Mouse (Mus musculus) adrenal gland, adult 8-10 months (tissue): Measurements from ENCODE around the gene Itgb1bp2. TPM values are rescaled to one million over a fixed set of nuclear protein-coding genes. Genes with fewer than 3 reads are reported as not detected.
A peak's percentile ranks its signal among the peaks of the same experiment; 100 is the strongest.
"Not testable (repeated sequence)": the region's sequence is repeated elsewhere in the genome, so short reads cannot be mapped to it uniquely, and the experiment has no call there.

Experiments used
- DNase-seq: peaks from one replicate; pipeline ENCODE4 v3.0.0; 2022
- total RNA-seq, 4 experiments: library from RNA; stranded (reverse); gene quantifications; 2 replicates each; pipeline ENCODE4 v1.2.4; 2022

The Itgb1bp2 gene
- total RNA-seq = 1 to 10 TPM in 1 of 4 experiments, under 1 TPM in 3; 0.38 to 1.3 (median 0.67) TPM

DNA sequence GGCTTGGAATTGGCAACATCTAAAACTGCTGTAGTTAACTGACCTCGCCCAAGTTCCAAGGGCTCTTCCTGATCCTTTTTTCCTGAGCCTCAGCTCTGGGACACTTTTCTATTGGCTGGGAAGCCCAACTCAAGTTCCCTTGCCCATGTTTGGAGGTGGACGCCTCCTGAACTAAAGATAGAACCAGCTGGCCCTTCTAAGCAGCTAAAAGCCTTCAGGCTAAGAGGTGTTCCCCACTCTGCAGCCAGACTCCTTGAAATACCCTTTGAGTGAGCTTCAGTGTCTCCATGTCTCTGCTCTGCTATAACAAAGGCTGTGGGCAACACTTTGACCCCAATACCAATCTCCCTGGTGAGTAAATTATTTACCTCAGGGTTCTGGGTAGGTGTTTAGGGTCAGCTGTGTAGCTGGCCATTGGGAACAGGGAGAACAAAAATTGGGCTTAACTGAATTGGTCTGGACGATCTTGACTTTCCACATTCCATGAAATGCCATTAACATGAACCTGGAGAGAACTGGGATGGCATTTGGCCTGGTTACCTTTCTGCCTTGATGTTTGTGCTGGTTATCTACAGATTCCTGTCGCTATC lies at the start of gene Itgb1bp2:
Itgb1bp2 (plus strand) TSS at position 203 of the 590 bp plus-strand sequence.
- DNase-seq = no peak

DNA sequence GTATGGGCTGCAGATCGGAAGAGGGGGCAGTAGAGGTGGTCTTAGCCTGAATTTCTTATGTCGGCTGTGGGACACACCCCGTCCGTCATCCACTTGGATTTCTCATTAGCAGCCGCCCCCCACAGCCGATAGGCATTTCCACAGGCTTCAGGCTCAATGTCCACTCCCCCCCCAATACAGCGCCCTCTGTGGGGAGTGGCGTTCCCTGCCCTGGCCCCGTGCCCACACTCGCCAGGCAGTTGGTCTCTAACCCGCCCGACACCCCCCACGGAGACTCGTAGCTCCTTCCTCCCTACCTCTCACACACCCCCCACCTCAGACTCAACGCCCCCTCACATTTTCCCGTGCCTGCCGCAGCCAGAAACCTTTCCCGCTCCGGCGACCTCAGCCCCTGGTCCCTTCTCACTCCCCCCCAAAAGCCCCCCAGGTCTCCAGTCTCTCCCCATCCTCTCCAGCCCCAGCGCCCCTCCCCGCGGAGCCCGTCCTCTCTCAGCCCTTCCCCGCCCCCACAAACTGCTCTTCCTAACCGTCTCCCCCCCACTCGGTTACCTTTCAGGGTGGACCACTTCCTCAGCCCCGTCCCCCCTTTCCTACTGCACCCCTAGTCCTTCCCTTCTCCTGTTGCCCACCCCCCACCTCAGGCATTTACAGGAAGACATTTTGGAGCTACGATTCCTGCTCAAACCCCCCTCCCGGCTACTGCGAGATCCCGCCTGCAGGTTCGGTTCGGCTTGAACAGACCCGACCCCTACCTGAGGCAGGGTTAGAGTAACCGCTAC lies 29.8 kb upstream of the Itgb1bp2 start:
- peak; percentile 31 for DNase-seq

DNA sequence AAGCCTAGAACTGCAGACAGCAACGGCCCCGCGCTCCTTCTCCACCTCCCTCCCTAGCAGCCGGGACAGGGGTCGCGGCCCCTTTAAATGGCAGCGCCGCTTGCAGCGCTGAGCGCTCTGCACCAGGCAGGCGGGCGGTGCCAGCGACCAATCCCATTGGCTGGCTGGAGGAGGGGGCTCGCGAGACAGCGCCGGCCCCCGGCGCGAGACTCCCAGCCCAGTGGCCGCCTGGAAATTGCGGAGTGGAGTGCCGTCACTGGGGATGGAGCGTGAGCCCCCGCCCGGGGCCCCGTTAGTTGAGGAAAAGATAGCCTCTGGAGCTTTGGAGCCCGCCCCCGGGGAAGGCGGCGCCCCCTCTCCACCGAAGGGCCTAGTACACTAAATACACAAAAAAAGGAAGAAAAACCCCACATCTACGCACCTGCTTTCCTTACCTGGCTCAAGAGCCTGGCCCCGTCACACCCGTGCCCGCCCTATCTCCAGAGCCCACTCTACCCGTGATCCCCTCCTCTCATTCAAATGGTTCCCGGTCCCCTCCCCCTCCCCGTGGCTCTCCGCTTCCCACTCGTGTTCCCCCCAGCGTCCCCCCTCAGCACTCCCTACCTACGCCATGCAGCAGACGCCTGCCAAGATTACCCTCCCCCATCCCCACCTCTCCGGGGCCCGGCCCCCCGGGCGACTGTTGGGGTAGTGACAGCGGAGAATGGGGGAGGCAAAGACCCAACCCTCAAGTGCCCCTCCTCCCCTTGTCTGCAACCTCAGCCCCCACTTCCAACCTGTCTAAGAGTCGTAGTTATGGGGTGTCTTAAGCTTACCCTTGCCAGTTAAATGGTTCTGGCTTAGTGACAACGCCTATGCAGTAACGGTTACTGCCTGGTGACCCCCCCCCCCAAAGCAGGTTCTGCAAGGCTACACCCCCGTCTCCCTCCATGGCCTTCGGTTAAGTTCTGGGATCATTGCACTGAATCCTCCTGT lies 28.9 kb upstream of the Itgb1bp2 start:
- DNase-seq = peak; percentile 76

DNA sequence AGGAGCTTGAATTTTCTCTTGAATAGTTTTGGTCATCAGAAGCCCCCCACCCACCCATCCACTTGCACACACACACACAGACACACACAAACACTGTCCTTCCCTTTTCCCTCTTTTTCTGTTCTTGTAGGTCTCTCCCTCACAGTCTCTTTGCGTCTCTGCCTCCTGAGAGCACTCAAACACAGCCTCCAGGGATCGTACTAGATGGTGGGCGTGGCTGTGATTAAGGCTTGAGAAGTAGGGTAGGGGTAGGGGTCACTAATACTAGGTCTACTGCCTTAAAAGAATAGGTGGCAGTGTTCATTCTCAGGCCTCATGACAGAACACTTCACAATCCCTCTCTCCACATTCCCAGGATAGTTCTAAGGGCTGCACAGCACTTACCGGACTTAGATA lies 28.2 kb upstream of the Itgb1bp2 start, which contains the start of gene Zmym3:
Zmym3 (minus strand) TSS at position 150 of the 396 bp plus-strand sequence.
- DNase-seq = no peak

DNA sequence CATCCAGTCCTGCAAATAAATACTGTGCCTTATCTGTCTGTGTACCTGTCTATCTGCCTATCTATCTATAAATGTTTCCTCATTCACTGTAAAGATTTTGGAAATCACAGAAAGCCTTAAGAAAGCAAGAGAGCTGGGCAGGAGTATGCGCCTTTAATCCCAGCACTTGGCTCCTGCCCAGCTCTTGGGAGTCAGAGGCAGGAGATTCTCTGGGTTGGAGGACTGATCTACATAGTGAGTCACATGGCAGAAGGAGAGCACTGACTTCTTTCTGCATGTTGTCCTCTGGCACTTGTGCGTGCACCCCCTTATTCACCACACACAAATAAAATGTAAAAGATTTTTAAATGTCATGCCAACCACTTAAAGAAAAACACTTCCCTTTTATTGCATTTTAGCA lies 25.4 kb upstream of the Itgb1bp2 start:
- DNase-seq = no peak

DNA sequence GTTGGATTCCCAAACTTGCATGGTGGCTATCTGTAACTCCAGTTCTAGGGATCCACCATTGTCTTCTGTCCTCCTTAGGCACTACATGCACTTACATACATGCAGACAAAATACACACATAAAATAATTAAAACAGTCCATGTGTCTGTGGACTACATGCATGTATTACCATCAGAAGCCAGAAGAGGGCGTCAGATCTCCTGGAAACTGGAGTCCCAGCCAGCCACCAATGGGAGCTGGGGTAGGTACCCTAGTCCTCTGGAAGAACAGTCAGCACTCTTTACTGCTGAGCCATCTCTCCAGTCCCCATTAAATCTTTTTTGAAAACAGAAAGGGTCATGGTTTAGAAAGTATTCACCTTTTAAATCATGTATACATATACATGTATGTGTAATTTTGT lies 21.1 kb upstream of the Itgb1bp2 start:
- DNase-seq = no peak

DNA sequence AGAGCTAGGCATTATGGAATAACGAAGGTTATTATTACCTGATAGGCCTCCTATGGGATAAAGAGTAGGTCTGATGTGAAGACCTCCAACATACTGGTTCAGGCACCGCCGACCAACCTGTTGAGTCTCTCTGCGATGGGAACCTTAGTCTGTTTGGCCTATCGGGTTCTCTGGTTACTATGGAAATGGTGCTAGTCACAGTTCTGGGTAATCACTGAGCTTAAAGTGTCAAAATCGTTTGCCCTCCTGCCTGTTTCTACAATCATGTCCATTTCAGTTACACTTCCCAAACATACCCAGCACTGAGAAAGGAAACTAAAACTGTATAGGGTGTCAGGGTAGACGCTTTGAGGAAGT lies 20.1 kb upstream of the Itgb1bp2 start:
- DNase-seq = no peak

DNA sequence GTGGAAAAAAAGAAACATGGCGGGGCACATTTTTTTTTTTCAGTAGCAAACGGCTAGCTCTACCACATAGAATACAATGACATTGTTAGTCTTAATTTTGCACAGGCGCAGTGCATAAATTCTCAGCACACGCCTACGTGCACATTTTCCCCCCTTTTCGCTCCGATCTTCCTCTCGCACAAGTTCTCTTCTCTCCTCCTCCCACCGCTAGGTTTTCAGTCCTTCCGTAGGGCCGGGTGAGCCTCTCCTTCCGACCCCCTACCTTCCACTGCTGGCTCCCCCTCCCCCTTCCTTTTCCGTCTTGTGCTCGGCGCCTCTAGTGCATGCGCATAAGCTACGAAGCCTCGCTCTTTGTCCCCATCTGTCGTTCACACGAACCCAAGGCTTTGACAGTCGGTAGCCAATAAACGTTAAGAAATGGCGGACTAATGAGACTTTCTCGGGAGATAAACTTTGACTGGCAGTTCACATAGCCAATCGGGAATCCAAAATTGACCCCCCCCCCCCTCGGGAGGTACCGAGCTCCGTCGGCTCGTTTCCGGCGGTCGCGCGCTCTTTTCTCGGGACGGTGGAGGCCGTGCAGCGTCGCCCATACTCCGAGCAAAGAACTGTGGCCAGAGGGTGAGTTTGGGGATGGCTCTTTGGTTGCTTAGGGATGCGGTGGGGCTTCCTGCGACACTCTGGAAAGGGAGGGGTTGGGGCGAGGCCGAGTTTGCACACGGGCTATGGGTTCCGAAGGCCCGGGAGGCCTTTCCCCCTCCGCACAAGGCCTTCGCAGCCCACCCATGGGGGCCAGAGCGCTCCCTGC lies 19.5 kb upstream of the Itgb1bp2 start, which contains the start of gene Nono:
Nono (plus strand) TSS at position 177 of the 808 bp plus-strand sequence.
- peak; percentile 82 for DNase-seq

DNA sequence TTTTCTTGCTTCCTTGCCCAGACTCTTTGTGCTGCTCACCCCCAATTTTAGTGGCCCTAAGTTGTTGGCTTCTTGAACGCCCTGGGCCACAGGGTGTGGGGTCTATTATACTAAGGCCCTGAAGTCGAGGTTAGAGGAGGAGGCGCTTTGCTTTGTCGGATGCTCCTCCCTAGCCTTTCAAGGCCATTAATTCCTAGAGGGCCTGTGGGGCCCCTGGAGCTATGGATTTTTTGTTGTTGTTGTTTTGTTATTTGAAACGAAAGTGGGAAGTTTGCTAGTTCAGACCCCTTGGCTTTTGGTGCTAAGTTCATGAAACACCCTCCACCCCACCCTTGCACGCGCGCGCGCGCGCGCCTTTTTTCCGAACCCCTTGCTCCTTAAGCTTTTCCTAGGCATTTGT lies 18.9 kb upstream of the Itgb1bp2 start:
- DNase-seq = no peak

DNA sequence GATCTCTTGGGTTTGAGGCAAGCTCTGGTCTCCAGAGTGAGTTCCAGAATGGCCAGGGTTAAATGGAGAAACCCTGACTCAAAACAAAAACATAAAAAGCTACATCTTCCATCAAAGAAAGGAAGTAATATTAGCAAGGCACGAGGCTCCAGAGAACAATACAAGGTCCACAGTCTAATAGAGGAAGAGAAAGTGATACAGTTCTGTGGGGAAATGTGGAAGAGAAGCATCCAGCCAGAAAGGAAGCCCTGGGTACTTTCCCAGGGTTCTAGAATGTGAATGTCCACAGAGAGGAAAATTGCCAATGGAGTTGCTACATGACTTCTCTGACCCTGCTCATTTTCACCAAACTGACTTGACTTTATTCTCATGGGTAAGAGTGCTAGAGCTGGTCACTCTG lies 2.3 kb downstream of the Itgb1bp2 start:
- DNase-seq = no peak

DNA sequence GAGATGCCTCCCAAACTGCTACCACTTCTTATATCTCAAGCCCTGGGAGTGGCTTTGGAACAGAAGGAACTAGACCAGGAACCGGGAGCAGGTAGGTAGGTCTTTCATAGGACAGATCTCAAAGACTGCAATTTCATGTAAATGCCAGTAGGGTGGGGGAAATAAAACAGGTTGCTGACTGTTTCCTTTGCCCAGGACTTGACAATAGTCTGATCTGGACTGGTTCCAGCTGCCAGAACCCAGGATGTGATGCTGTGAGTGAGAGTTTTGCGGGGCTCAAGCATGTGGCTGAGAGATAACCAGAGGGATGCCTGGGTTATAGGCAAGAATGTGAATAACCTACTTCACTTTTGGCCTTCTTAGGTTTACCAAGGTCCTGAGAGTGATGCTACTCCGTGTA lies 2.7 kb downstream of the Itgb1bp2 start:
- DNase-seq = no peak

DNA sequence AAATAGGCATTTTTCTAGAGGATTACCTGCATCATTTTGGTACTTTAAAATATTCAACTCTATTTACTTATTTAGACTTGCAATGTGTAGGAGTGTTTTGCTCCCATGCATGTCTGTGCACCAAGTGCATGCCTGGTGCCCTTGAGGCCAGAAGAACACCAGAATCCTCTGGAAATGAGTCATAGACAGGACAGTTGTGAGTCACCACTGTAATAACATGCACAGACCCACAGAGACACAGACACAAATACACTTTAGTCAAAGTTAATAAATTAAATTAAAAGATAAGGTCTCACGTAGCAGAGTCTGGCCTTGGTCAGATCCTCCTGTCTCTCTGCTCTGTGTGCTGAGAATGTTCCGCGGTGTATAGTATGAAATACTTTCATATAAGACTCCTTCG lies 23.3 kb downstream of the Itgb1bp2 start:
- DNase-seq = peak; percentile 23

DNA sequence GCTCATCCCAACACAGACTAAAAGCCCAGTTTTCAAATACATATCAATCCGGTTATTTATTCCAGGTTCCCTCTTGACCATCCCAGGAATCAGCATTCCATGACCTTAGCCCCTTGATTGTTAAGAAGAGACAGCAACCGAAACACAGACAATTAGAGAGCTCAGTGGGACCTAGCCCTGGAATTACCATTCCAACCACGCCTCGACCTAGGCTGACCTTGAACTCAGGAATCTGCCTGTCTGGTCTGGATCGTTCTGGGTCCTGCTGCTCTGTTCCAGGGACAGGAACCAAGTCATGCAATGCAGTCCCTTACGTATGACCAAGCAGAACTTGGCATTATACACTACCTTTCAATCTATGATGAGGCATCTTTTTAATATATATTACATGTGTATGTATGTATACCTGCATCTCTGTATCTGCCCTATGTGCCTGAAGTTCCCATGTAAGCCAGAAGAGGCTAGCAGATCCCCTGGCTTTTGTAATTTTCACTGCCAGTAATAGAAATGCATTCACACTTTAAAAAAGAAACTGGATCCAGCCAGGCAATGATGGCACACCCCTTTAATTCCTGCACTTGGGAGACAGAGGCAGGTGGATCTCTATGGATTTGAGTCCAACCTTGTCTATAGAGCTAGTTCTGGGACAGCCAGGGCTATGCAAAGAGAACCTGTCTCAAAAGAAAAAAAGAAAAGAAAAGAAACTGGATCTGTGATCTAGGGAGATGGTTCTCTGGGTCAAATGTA lies 32.9 kb downstream of the Itgb1bp2 start:
- DNase-seq = no peak

DNA sequence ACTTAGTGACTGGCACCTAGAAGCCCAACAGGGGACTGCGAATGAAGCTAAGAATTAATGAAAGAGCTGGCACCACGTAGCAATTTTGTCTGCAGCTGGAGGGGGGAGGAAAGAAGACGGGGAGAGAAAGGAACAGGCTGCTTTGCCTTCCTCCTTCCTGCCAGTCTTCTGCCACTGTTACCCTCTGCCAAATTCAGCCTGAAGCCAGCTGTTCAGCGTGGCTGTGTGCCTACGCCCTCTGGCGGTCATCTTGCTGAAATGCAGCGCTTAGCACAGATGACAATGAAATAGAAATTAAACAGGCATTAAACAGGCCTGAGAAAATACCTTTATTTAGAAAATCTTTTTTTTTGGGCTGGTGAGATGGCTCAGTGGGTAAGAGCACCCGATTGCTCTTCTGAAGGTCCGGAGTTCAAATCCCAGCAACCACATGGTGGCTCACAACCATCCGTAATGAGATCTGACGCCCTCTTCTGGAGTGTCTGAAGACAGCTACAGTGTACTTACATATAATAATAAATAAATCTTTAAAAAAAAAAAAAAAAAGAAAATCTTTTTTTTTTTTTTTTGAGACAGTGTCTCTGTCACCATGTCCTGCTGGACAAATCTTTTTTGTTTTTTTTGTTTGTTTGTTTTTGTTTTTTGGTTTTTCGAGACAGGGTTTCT lies 37.7 kb downstream of the Itgb1bp2 start:
- not testable (repeated sequence) for DNase-seq

Other genes starting within 250 kb of the Itgb1bp2 start
- gene Snx12, start 226.5 kb upstream of the Itgb1bp2 start, total RNA-seq = 10 to 100 TPM; 49.1 to 69.9 (median 64.8) TPM
- 10 to 100 TPM; 34.8 to 37.6 (median 36.7) TPM for gene Foxo4, start 194.6 kb upstream of the Itgb1bp2 start, total RNA-seq
- gene Gm614, start 185.1 kb upstream of the Itgb1bp2 start, total RNA-seq = not detected
- 1 to 10 TPM; 4.7 to 6.7 (median 6.5) TPM for gene Il2rg, start 180.8 kb upstream of the Itgb1bp2 start, total RNA-seq
- 1 to 10 TPM in 1 of 4 experiments, not detected in 3; 1.2 TPM for gene Gm20489, start 180.1 kb upstream of the Itgb1bp2 start, total RNA-seq
- 10 to 100 TPM; 28.9 to 61.1 (median 42.5) TPM for gene Med12, start 175.1 kb upstream of the Itgb1bp2 start, total RNA-seq
- gene Nlgn3, start 149.9 kb upstream of the Itgb1bp2 start, total RNA-seq = 10 to 100 TPM; 23.5 to 27.3 (median 25.8) TPM
- gene Gjb1, start 72.7 kb upstream of the Itgb1bp2 start, total RNA-seq = under 1 TPM in 1 of 4 experiments, not detected in 3; 0.48 TPM
- 100 to 1,000 TPM in 2 of 4 experiments, 10 to 100 TPM in 2; 87.4 to 124 (median 103) TPM for gene Zmym3, start 28.2 kb upstream of the Itgb1bp2 start, total RNA-seq
- 100 to 1,000 TPM; 175 to 204 (median 197) TPM for gene Nono, start 19.8 kb upstream of the Itgb1bp2 start, total RNA-seq
- 10 to 100 TPM; 33.6 to 44.9 (median 42.7) TPM for gene Taf1, start 83.6 kb downstream of the Itgb1bp2 start, total RNA-seq
- gene Ogt, start 191.0 kb downstream of the Itgb1bp2 start, total RNA-seq = 100 to 1,000 TPM; 180 to 279 (median 225) TPM